Mouse (Mus musculus): Measurements from ENCODE around the gene Coro1b.

Coro1b gene

GRCm38 (mm10) chr19:4192251-4192985 lies 44.0 kb downstream of the Coro1b start:
- no peak for DNase-seq

DNA sequence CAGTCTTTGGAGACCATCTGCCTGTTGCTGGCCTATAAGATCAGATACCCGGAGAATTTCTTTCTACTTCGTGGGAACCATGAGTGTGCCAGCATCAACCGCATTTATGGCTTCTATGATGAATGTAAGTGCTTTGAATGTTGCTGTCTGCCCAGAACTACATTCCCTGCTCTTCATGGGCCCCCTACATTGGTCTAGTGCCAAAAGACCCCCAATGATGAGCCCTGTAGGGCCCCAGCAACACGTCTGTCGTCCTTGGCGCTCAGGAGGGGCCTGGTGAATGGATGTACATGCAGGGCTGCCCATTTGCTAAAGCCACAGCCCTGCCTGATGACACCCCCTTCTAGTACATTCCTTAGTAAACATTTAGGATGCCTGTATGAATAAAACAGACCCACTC lies 44.7 kb downstream of the Coro1b start:
- no peak for DNase-seq

DNA sequence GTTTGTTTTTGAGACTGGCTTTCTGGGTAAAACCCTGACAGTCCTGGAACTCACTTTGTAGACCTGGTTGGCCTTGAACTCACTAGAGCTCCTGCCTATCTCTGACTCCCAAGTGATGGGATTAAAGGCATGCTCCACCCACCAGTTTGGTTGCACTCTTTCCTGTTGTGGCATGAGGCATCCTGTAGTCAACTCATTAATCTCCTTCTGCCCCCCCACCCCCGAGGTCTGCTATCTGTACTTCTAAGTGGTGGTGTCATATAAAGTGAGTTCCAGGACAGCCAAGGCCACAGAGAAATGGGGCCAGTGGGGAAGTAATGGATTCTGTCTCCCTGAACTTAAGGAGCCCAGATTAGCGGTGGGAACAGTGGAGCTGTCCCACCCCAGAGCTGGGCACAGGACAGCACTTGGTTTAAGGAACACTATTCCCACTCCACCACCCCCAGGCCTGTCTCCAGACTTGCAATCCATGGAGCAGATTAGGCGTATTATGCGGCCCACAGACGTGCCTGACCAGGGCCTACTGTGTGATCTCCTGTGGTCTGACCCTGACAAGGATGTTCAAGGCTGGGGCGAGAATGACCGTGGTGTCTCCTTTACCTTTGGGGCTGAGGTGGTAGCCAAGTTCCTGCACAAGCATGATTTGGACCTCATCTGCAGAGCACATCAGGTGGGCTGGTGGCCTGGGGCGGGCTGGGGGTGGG lies 45.8 kb downstream of the Coro1b start:
- DNase-seq: no peak

GRCm38 (mm10) chr19:4194776-4195650 lies 46.6 kb downstream of the Coro1b start:
- DNase-seq: no peak

DNA sequence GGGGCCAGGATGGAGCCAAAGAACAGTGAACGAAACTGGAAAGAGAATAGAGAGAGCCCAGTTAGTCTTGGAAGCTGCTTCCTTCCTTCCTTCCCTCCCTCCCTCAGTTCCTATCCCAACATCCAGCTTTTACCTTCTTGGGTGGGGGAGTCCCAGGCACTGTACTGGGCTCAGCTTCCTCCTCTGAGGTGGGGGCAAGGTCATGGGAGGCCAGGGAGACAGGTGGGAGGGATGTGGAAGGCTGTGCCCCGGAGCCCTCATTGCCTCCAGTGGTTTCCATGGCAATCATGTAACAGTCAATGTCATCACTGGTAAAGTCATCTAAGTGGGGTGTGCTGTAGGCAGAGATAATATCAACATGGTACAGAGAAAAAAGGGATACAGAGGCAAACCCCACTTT lies 47.6 kb downstream of the Coro1b start:
- DNase-seq: no peak

- DNase-seq: no peak
Measured at GRCm38 (mm10) chr19:4196548-4196947, 48.1 kb downstream of the Coro1b start.

DNA sequence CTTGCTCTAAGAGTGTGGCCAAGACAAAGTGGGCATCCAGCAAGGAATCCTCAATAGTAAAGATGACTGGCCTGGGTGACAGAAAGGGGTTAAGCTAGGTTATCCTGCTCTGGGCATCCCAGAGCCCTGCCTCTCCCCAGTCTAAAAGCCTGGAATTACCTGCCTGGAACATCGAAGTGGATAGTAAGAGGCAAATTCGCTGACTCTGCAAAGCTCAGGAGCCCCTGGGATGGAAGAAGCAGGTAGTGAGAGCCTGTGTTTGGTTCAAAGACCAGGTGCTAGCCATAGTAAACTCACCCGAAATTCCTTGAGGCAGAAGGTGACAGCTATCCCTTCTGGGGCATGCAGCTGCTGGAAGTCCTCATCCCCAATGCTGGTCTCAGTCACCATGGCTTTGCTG lies 48.8 kb downstream of the Coro1b start:
- no peak for DNase-seq

DNA sequence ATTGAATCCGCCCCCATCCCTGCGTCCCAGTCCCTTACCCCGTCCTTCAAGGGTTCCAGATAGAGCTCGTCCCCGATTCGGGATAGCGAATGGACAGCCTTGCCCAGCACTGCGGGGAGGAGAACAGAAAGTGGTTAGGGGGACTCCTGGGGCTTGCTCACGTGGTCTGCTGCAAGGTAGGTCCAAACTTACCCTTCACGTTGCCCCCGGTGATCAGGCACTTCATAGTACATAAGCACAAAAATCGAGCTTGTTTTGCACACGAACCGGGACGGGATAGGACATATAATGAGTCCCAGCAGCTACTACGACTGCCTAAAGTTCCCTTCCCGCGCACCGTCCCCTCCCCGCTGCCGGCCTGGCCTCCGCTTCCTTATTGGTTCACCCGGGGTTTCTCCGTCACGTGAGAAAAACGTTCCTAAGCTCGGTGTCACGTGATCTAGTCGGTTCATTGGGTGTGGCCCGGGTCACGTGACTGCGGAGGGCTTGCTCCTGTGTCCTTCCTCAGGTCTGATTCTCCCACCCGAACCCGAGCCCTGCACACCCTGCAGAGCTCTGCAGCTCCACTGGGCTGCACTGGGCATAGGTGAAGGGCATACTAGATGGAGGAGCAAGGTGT lies 53.0 kb downstream of the Coro1b start, which contains the start of gene Rad9a:
Gene Rad9a, minus strand, starts transcription at position 372 of the 619 bp plus-strand sequence.
- peak; percentile 95 for DNase-seq

GRCm38 (mm10) chr19:4202149-4202548 lies 53.7 kb downstream of the Coro1b start:
- DNase-seq: no peak

DNA sequence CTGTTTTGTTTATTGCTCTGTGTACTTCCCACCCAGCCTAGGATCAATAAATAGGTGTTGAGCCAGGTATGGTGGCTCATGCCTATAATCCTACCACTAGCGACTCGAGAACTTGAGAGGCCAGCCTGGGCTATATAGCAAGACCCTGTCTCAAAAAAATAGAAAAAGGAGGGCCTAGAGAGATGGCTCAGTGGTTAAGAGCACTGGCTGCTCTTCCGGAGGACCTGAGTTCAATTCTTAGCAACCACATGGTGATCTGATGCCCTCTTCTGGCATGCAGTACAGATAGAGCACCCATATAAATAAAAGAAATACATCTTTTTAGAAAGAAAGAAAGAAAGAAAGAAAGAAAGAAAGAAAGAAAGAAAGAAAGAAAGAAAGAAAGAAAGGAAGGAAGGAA lies 54.7 kb downstream of the Coro1b start:
- DNase-seq: no peak
